Mouse (Mus musculus) fibroblast of lung, adult 2 months (primary cell): ENCODE measurements at regions not wholly inside any gene's neighbourhood (a gene's known extent, or its start where the extent isn't known, plus 50 kb on each side); places are given as distances from the start of the nearest gene placed in this dataset.

ENCODE experiments used
- DNase-seq: peaks from one replicate; pipeline ENCODE4 v3.0.0-alpha.2; 2011; ENCODE audit warnings: low read depth

DNA sequence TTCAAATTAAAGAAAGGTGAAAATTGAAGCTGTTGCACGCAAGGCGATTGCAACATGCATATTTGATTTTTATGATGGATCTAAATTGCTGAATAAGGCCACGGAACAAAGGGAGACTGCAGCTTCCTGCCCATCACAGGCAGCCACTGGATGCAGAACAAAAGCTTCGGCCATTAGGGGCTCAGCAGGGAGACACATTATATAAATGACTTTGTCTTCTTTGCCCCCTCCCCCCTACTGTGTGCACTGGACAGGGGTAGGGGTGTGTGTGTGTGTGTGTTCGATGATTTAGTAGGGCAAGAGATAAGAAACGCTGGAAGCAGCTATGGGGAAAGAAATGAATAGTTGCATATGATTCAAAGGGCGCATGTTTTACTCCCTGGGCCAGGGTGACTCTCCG lies 481.2 kb upstream of the Pmfbp1 start:
- no peak for DNase-seq

DNA sequence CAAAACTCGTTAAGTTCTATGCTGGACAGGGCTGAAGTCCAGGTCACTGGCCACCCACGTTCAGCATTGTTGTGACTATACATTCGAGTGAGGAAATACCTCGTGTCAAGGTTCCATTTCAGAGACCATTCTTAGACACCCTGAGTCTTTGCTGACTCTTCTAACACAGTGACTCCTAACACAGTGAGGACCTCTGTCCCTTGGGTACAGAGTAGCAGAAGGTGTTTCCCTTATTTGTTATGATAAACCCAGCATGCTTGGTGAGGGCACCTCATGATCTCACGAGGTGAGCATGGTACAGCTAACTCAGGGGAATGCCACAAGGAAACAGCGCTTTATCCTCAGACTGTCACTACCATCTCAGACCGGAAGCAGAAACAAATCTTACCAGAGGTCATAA lies 480.2 kb upstream of the Pmfbp1 start:
- DNase-seq: no peak

DNA sequence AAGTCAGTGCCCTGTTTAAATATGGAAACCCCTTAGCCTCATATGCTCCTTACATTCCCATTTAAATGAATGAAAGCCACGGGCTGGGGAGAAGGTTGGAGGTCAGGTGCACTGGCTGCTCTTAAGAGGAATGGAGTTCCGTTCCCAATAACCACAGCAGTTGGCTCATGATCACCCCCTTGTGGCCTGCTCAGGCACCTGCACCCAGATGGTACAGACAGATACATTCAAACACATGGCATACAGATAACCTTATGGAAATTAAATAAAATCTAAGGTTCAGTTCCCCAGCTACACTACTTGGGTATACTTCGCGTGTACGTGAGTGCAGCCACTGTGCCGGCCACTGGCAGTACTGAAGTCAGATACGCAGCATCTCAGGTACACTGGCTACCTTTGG lies 479.1 kb upstream of the Pmfbp1 start:
- DNase-seq: no peak

- DNase-seq: no peak
These were observed 474.3 kb upstream of the Pmfbp1 start for GRCm38 (mm10) chr8:109019565-109019964.

- DNase-seq: no peak
These were observed 473.7 kb upstream of the Pmfbp1 start for GRCm38 (mm10) chr8:109020102-109020501.

GRCm38 (mm10) chr8:109027923-109028322 lies 465.9 kb upstream of the Pmfbp1 start:
- no peak for DNase-seq

- DNase-seq: no peak
These were observed 440.2 kb upstream of the Pmfbp1 start for GRCm38 (mm10) chr8:109053608-109054007.

DNA sequence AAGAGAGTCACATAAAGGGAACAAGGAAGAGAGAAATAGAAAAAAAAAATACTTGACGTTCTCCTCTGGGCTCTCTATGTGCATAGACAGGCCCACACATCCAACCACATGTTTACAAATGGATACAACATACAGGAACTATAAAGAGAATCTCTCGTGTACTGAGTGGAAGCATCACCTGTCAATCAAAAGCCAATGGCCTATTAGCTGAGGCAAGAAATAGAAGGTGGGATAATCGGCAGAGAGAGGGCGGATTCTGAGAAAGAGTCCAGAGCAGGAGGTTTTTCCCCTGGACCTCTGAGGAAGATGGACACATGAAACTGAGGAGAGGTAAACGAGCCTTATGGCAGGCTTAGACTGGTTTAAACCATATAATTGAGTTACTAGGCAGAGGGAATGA lies 434.7 kb upstream of the Pmfbp1 start:
- no peak for DNase-seq

- DNase-seq: no peak
These were observed 431.5 kb upstream of the Pmfbp1 start for GRCm38 (mm10) chr8:109062376-109062775.

GRCm38 (mm10) chr8:109073715-109074114 lies 420.1 kb upstream of the Pmfbp1 start:
- DNase-seq: no peak

DNA sequence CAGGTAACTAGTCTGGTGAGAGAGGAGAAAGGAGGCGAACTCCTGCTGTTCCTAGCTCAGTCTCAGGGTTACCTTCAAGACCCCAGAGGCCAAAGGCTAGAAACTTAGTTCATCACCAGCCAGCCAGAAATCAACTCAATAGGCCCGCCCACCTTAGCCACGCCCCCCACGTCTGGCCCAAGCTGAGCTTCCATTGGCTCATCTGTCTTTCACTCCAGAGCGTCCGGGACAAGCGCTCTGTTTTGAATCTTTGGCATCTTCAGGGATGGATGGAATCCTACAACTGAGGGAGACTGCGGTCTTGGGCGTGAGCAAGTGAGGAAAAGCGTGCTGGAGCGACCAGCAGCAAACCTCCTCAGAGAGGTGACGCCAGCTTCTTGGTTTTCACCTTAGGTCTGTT lies 418.8 kb upstream of the Pmfbp1 start:
- DNase-seq: no peak

DNA sequence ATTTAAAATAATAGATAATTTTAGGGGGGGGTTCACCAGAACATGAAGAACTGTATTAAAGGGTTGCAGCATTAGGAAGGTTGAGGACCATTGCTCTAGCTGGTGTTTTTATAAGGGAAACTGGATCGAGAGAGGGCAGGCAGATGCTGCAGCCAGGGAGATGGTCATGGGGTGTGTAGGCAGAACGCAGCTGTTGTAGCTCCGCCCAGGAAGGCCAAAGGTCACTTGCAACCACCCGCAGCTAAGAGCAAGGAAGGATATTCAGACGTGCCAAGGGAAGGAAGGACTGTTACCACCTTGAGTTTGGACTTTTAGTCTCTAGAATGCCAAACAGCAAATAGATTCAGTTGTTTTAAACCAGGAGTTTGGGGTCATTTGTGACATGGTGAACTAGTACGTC lies 414.6 kb upstream of the Pmfbp1 start:
- no peak for DNase-seq

- DNase-seq: no peak
These were observed 412.5 kb upstream of the Pmfbp1 start for GRCm38 (mm10) chr8:109081295-109081694.

DNA sequence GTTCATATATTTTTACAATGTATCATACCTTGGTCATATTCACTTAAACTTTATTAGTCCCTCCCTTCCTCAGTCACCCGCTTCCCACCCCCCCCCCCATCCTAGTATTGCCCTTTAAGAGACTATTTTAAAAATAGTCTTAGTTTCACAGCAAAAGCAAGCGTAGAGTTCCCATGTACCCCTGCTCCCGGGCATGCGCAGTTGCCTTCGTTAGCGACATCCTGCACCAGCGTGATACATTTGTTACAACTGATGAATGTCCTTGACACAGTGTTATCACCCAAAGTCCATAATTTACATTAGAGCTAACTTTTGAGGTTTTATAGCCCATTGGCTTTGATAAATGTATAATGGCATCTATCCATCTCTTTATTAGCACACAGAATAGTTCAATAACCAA lies 408.7 kb upstream of the Pmfbp1 start:
- no peak for DNase-seq

GRCm38 (mm10) chr8:109087781-109088180 lies 406.0 kb upstream of the Pmfbp1 start:
- DNase-seq: no peak

DNA sequence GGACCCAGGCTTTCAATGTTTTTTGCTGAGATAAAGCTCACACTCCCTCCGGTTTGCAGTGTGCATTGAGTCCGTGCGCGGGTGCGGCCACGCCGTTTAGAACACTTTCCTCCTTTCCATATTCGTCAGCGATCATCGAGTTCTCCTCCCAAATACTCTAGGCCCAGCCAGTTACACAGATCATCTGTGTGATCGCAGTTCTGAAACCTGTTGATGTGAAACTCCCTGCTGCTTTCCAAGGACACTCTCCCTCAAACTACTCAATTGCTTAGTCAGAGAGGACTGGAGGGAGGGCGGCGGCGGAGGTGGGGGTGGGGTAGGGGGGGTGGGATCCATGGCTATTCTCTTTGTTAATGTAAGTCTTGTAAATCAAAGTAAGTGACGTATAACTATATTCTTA lies 394.2 kb upstream of the Pmfbp1 start:
- no peak for DNase-seq

DNA sequence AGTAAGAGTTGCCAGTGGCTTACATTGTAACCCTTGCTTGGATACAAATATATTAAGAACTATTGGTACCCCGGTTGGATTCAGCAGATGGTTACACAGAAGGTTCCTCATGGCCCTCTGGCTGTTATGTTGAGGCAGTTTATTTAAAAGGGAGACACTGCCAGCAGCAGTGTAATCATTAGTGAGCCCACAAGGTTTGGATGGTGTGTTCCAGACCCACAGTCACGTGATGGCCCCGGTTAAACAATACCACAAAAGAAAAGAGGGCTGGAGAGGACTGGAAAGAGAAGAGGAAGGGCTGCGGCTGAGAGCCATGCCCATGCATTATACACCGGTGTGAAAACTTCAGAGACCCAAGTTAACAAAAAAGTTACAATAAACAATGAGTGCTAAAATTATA lies 392.4 kb upstream of the Pmfbp1 start:
- no peak for DNase-seq

DNA sequence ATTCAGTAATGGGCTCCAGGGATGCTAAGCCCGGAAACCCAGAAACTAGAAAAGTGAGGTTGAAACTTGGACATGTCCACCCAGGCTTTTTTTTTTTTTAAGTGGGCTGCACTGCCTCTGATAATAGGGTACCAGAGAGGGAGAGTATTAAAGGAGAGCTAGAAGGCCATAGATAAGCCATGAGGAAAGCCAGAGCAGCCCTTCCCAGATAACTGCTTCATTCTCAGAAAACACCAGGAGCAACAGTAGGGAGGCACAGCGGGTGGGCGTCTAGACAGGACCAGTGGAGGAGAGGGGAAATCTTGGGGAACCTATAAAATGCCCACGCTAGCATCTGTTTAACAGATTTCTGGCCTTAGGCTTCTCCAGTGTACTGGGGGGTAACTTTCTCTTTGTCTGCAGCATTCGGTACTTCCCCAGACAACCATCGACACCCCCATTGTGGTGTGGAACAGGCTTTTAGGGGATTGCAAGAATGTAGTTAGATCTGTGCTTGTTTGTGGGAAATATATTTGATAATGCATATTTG lies 389.0 kb upstream of the Pmfbp1 start:
- DNase-seq: no peak

DNA sequence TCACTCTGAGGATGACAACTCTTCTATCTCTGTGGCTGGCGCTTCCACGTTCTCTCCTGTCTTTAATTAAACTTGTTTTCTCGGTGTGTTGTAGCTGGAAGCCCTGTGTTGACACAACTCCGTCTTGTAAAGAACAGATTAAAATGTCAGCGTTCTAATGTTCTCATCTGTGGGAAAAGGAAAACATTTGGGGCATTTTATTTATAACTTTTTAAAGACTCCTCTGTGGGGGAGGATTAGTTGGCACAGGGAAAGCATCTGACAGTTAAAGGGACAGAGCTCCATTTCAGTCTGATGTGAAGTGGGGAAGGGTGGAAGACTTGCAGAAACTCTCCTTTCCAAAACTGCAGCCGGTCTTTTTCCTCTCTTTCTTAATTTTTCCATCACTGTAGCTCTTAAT lies 388.1 kb upstream of the Pmfbp1 start:
- no peak for DNase-seq

DNA sequence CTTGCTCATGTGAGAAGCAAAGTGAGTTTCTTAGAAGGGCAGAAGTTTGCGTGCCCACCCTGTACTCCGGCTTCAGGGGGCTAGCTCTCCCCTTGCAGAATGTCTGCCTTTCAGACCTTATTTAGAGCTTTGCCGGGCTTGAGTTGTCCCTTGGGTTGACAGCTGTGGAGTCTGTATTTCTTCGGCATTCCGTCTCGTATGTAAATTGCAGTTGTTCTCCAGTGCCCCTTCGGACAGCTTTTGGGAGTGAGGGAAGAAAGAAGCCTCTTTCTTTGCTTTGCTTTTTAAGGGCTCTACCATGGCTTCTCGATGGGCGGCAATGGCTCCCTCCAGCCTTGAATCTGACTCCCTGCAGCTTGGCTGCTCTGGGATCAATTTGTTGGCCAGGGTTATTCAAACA lies 386.9 kb upstream of the Pmfbp1 start:
- DNase-seq: no peak

DNA sequence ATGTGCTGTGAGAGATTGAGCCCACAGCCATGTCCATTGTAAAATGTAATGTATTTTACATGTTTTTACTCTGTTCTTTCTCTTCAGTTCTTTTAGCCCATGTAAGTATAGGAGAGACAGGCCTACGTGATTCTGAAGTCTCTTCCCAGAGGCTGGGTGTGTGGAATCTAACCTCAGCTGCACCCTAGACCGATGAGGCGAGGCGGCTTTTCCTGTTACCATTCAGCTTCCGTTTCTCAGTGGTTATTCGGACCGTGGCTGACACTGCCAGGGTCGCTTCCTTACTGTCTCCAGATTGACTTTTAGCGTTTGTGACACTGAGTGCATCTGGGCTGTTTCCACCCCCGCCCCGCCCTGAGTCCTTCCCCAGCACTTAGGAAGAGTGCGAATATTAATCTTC lies 386.1 kb upstream of the Pmfbp1 start:
- no peak for DNase-seq

GRCm38 (mm10) chr8:109109390-109109789 lies 384.4 kb upstream of the Pmfbp1 start:
- no peak for DNase-seq

DNA sequence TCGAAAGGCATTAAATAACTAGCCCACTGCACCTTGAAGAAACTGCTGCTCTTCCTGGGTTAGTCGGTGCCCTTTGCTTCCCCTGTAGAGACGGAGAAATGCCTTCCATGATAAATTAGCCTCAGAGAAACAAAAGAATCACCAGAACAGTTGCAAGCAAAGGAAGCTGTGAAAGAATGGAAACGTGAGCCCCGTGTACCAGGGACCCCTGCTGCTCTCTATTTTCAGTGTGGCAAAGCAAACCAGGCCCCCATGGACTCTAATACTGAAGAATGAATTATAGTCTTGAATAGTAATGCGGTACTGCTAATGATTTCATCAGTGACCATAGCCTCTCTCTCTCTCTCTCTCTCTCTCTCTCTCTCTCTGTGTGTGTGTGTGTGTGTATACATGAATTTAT lies 372.1 kb upstream of the Pmfbp1 start:
- DNase-seq: no peak

GRCm38 (mm10) chr8:109142495-109143158 lies 351.2 kb upstream of the Pmfbp1 start:
- DNase-seq: peak; percentile 26
